Mouse (Mus musculus): ENCODE data around the gene Hmgxb4.

GRCm38 (mm10) chr8:74981809-74982208 is 11.3 kb upstream of the Hmgxb4 start:
- TF ChIP-seq CTCF (IDR thresholded peaks at IDR 0.05; ENCODE audit: control insufficient read depth, insufficient read depth, insufficient replicate concordance, low read depth, low read length) (no peak), POLR2A (IDR thresholded peaks at IDR 0.05; ENCODE audit: control insufficient read depth, low read depth, low read length) (no peak)
